Mouse (Mus musculus) ES-Bruce4 (cell line): ENCODE measurements around the gene Mettl24. TPM values are rescaled to one million over a fixed set of nuclear protein-coding genes. Genes with fewer than 3 reads are reported as not detected.

ENCODE experiments used
- H3K27ac ChIP-seq: 2 replicates; pipeline ENCODE4 v1.5.1; 2012; ENCODE audit warnings: low read length, inconsistent platforms; ENCODE audit not compliant: insufficient read depth
- H3K27me3 ChIP-seq: 2 replicates; pipeline ENCODE4 v1.6.1; 2012; ENCODE audit warnings: mild to moderate bottlenecking, low read length, inconsistent platforms; ENCODE audit not compliant: control insufficient read depth, poor library complexity, insufficient read depth, severe bottlenecking
- H3K36me3 ChIP-seq: 2 replicates; pipeline ENCODE4 v1.6.1; 2012; ENCODE audit warnings: inconsistent platforms, mild to moderate bottlenecking, low read length, moderate library complexity; ENCODE audit not compliant: control insufficient read depth, poor library complexity, insufficient read depth, severe bottlenecking
- H3K4me1 ChIP-seq: one replicate; pipeline ENCODE4 v1.8.1; 2011; ENCODE audit warnings: low read length; ENCODE audit not compliant: control insufficient read depth, insufficient read depth
- H3K4me3 ChIP-seq: 2 replicates; pipeline ENCODE4 v1.5.1; 2011; ENCODE audit warnings: low read depth, mild to moderate bottlenecking, low read length
- H3K9ac ChIP-seq: 2 replicates; pipeline ENCODE4 v1.6.1; 2012; ENCODE audit warnings: low read depth, mild to moderate bottlenecking, inconsistent platforms; ENCODE audit not compliant: poor library complexity, severe bottlenecking
- H3K9me3 ChIP-seq: replicated peaks from 2 replicates; pipeline ENCODE4 v1.6.1; 2012; ENCODE audit warnings: mild to moderate bottlenecking, low read length, inconsistent platforms; ENCODE audit not compliant: control insufficient read depth, poor library complexity, insufficient read depth, severe bottlenecking
- CTCF ChIP-seq: IDR thresholded peaks from one replicate; pipeline ENCODE4 v1.8.1; 2011; ENCODE audit warnings: low read depth, low read length
- EP300 ChIP-seq: IDR thresholded peaks from 2 replicates; pipeline ENCODE4 v1.6.1; 2011; ENCODE audit warnings: low read depth, low read length; ENCODE audit not compliant: insufficient read depth
- POLR2A ChIP-seq: IDR thresholded peaks from one replicate; pipeline ENCODE4 v1.8.1; 2011; ENCODE audit warnings: low read length; ENCODE audit not compliant: insufficient read depth
- polyA plus RNA-seq: library from polyadenylated mRNA; stranded (reverse); fragments of >200 nt; gene quantifications from 2 replicates; pipeline ENCODE4 v1.2.4, GENCODE M21; 2011; ENCODE audit warnings: low read depth; ENCODE audit not compliant: missing spikeins, insufficient read depth, insufficient read length

Gene Mettl24
- polyA plus RNA-seq, 1 experiment: 0.39 TPM

GRCm38 (mm10) chr10:40760195-40761009 is 77.3 kb downstream of the Mettl24 start:
- Histone ChIP-seq H3K27ac (no peak overlapping the region), H3K36me3 (no peaks in the 10 kb centered on the region), H3K4me1 (no peaks in the 10 kb centered on the region), H3K9ac (no peak overlapping the region), H3K9me3 (peaks cover 5% of the 10 kb centered on the region; the same call in 1 of the 2 replicates), H3K27me3 (no peaks in the 10 kb centered on the region), H3K4me3 (no peak overlapping the region)
- TF ChIP-seq EP300: no peak
- TF ChIP-seq CTCF: no peak
- no peak for TF ChIP-seq POLR2A

- no peak overlapping the region for H3K4me3 ChIP-seq
Measured at GRCm38 (mm10) chr10:40761010-40761752, 78.1 kb downstream of the Mettl24 start.

GRCm38 (mm10) chr10:40762624-40763023 is 79.5 kb downstream of the Mettl24 start:
- no peak for TF ChIP-seq EP300
- TF ChIP-seq CTCF: no peak
- no peak for TF ChIP-seq POLR2A
- peaks cover 5% of the 10 kb centered on the region; the same call in 1 of the 2 replicates for H3K9me3 ChIP-seq
- H3K27me3 ChIP-seq: no peaks in the 10 kb centered on the region
- no peak overlapping the region for H3K9ac ChIP-seq
- H3K27ac ChIP-seq: no peak overlapping the region
- no peak overlapping the region for H3K4me3 ChIP-seq
- no peaks in the 10 kb centered on the region for H3K36me3 ChIP-seq
- H3K4me1 ChIP-seq: no peaks in the 10 kb centered on the region

More at GRCm38 (mm10) chr10:40761010-40761752, 78.1 kb downstream of the Mettl24 start:
- Histone ChIP-seq H3K9me3 (peaks cover 5% of the 10 kb centered on the region; the same call in 1 of the 2 replicates), H3K36me3 (no peaks in the 10 kb centered on the region), H3K27me3 (no peaks in the 10 kb centered on the region), H3K9ac (no peak overlapping the region), H3K4me1 (no peaks in the 10 kb centered on the region), H3K27ac (no peak overlapping the region)
- TF ChIP-seq POLR2A (no peak), CTCF (no peak), EP300 (no peak)

GRCm38 (mm10) chr10:40763084-40763720 is 80.1 kb downstream of the Mettl24 start:
- Histone ChIP-seq H3K27me3 (no peaks in the 10 kb centered on the region), H3K9me3 (peaks cover 5% of the 10 kb centered on the region; the same call in 1 of the 2 replicates), H3K4me1 (no peaks in the 10 kb centered on the region), H3K9ac (no peak overlapping the region), H3K4me3 (no peak overlapping the region), H3K36me3 (no peaks in the 10 kb centered on the region), H3K27ac (no peak overlapping the region)
- no peak for TF ChIP-seq POLR2A
- TF ChIP-seq EP300: no peak
- no peak for TF ChIP-seq CTCF

- Histone ChIP-seq H3K9me3 (no peaks in the 10 kb centered on the region), H3K9ac (no peak overlapping the region), H3K36me3 (no peaks in the 10 kb centered on the region), H3K4me3 (no peak overlapping the region), H3K27me3 (no peaks in the 10 kb centered on the region), H3K4me1 (no peaks in the 10 kb centered on the region), H3K27ac (no peak overlapping the region)
- no peak for TF ChIP-seq POLR2A
- TF ChIP-seq CTCF: no peak
- TF ChIP-seq EP300: no peak
Measured at GRCm38 (mm10) chr10:40772266-40772665, 89.2 kb downstream of the Mettl24 start.
